Mouse (Mus musculus): ENCODE results near the gene Kcnn4. TPM values are rescaled to one million over a fixed set of nuclear protein-coding genes. Genes with fewer than 3 reads are reported as not detected.

Gene Kcnn4
- polyA plus RNA-seq, 1 experiment from 2014 or later = 119 TPM

DNA sequence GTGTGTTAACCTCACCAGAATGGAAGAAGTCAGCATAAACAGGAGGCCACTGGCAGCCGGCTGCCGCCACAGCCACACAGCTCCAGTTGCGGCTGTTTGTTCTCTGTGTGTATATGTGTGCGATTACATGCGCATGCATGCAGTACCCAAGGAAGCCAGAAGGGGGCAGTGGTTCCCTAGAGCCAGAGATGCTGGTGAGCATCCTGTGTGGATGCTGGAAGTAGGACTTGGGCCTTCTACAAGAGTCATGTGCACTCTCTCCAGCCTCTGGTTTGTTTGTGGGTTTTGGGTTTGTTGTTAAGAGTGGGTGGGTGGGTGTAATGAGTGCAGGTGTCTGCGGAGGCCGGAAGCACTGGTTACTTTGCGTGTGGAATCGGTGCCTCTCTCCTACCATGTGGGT, 32.8 kb downstream of the Kcnn4 start:
- Histone ChIP-seq H3K9me3 (ENCODE audit: control insufficient read depth, low read length) (peaks cover 2% of the 10 kb centered on the region; the same call in 1 of the 2 replicates), H3K4me3 (ENCODE audit: low read depth, low read length) (no peak overlapping the region), H3K27ac (ENCODE audit: low read depth, low read length) (no peak overlapping the region), H3K4me2 (no peak overlapping the region), H3K27me3 (replicated peaks; ENCODE audit: control insufficient read depth, insufficient read depth, low read length) (no peaks in the 10 kb centered on the region), H3K36me3 (ENCODE audit: control insufficient read depth, insufficient read depth, low read length) (peaks cover 45% of the 10 kb centered on the region), H3K4me1 (replicated peaks; ENCODE audit: control insufficient read depth, insufficient read depth, low read length) (peaks cover 14% of the 10 kb centered on the region), H3K9ac (ENCODE audit: low read depth, low read length) (no peak overlapping the region)
- DNase-seq (ENCODE audit: low spot score) (no peak), ATAC-seq (replicated peaks; ENCODE audit: low FRiP score) (no peak)
- WGBS = 99% methylated on average over 9 of the region's 9 CpGs

DNA sequence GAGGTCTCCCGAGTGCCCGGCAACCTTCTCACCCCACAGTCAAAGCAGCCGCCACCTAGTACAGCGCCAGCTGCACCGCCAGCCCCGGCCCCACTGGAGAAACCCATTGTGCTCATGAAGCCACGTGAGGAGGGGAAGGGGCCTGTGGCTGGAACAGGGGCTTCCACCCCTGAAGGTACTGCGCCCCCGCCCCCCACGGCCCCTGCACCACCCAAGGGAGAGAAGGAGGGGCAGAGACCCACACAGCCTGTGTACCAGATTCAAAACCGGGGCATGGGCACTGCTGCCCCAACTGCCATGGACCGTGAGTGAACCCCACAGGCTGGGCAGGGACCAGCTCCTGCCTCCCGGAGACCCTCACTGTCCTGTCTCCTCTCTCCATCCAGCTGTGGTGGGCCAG, 35.6 kb downstream of the Kcnn4 start:
- H3K4me3 ChIP-seq (ENCODE audit: low read depth, low read length) = no peak overlapping the region
- peaks cover 2% of the 10 kb centered on the region; the same call in 1 of the 2 replicates for H3K9me3 ChIP-seq (ENCODE audit: control insufficient read depth, low read length)
- 93% methylated on average over 12 of the region's 13 CpGs for WGBS
- ATAC-seq (replicated peaks; ENCODE audit: low FRiP score) = no peak
- H3K4me2 ChIP-seq = no peak overlapping the region
- peaks cover 51% of the 10 kb centered on the region for H3K36me3 ChIP-seq (ENCODE audit: control insufficient read depth, insufficient read depth, low read length)
- no peak overlapping the region for H3K9ac ChIP-seq (ENCODE audit: low read depth, low read length)
- H3K4me1 ChIP-seq (replicated peaks; ENCODE audit: control insufficient read depth, insufficient read depth, low read length) = peaks cover 8% of the 10 kb centered on the region
- H3K27me3 ChIP-seq (replicated peaks; ENCODE audit: control insufficient read depth, insufficient read depth, low read length) = no peaks in the 10 kb centered on the region
- H3K27ac ChIP-seq (ENCODE audit: low read depth, low read length) = no peak overlapping the region
- no peak for DNase-seq (ENCODE audit: low spot score)

DNA sequence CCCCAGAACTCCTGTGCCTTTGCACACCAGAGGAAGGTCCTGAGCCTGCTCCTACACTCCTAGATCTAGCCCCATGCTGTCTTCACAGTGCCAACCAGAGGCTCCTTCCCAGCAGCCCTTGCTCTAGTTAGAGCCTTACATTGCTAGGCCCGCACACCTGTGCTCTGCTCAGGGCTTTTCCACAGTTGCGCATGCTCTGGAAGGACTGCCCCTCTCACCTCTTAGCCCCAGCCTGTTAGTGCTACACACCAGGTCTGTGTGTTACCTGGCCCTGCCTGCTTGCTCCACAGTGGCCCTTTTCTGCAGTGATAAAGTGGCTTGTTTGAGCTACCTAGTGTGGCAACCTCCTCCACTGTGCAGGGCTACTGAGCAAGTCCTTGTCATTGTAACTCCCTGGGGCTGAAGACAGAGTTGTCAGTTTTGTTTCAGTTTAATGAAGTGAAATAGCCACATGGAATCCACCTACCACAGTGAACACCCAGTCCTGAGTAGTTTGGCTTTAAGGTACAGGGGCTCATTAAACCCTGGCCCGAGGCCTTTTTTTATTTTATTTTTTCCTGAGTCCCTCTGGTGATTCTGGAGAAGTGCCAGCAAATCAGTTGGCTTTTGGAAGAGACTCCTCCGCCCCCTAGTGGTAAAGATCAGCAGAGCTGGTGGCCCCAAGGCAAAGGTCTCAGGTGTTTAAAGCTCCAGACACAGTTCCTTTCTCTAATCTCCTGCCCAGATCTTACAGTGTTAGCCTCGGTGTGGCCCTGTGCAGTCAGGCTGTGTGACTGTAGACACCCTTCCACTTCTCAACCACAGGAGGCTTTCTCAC, 36.7 kb downstream of the Kcnn4 start:
- H3K4me2 ChIP-seq = no peak overlapping the region
- WGBS = 48% methylated on average over 5 of the region's 5 CpGs
- ATAC-seq (replicated peaks; ENCODE audit: low FRiP score) (peak; percentile 29), DNase-seq (ENCODE audit: low spot score) (peak; percentile 55)
- H3K4me1 ChIP-seq (replicated peaks; ENCODE audit: control insufficient read depth, insufficient read depth, low read length) = peaks cover 4% of the 10 kb centered on the region; the same call in 1 of the 2 replicates
- H3K36me3 ChIP-seq (ENCODE audit: control insufficient read depth, insufficient read depth, low read length) = peaks cover 48% of the 10 kb centered on the region
- no peak overlapping the region; the same call in 1 of the 2 replicates for H3K27ac ChIP-seq (ENCODE audit: low read depth, low read length)
- no peak overlapping the region for H3K4me3 ChIP-seq (ENCODE audit: low read depth, low read length)
- H3K9ac ChIP-seq (ENCODE audit: low read depth, low read length) = no peak overlapping the region
- H3K9me3 ChIP-seq (ENCODE audit: control insufficient read depth, low read length) = peaks cover 2% of the 10 kb centered on the region; the same call in 1 of the 2 replicates
- no peaks in the 10 kb centered on the region for H3K27me3 ChIP-seq (replicated peaks; ENCODE audit: control insufficient read depth, insufficient read depth, low read length)

- no peak overlapping the region for H3K4me2 ChIP-seq
- no peak overlapping the region for H3K4me3 ChIP-seq (ENCODE audit: low read depth, low read length)
- no peak overlapping the region for H3K9ac ChIP-seq (ENCODE audit: low read depth, low read length)
- H3K27me3 ChIP-seq (replicated peaks; ENCODE audit: control insufficient read depth, insufficient read depth, low read length) = no peaks in the 10 kb centered on the region
- H3K36me3 ChIP-seq (ENCODE audit: control insufficient read depth, insufficient read depth, low read length) = peaks cover 39% of the 10 kb centered on the region
- no peaks in the 10 kb centered on the region for H3K9me3 ChIP-seq (ENCODE audit: control insufficient read depth, low read length)
- H3K27ac ChIP-seq (ENCODE audit: low read depth, low read length) = no peak overlapping the region
- DNase-seq (ENCODE audit: low spot score) (no peak), ATAC-seq (replicated peaks; ENCODE audit: low FRiP score) (no peak)
- H3K4me1 ChIP-seq (replicated peaks; ENCODE audit: control insufficient read depth, insufficient read depth, low read length) = peaks cover 4% of the 10 kb centered on the region; the same call in 1 of the 2 replicates
- 83% methylated on average over 9 of the region's 9 CpGs for WGBS
Observed at GRCm38 (mm10) chr7:24408186-24408585, 38.1 kb downstream of the Kcnn4 start.

- Histone ChIP-seq H3K9ac (ENCODE audit: low read depth, low read length) (no peak overlapping the region), H3K4me3 (ENCODE audit: low read depth, low read length) (no peak overlapping the region), H3K27ac (ENCODE audit: low read depth, low read length) (no peak overlapping the region), H3K36me3 (ENCODE audit: control insufficient read depth, insufficient read depth, low read length) (peaks cover 26% of the 10 kb centered on the region), H3K4me1 (replicated peaks; ENCODE audit: control insufficient read depth, insufficient read depth, low read length) (no peaks in the 10 kb centered on the region; the same call in 1 of the 2 replicates), H3K27me3 (replicated peaks; ENCODE audit: control insufficient read depth, insufficient read depth, low read length) (no peaks in the 10 kb centered on the region), H3K9me3 (ENCODE audit: control insufficient read depth, low read length) (no peaks in the 10 kb centered on the region), H3K4me2 (no peak overlapping the region)
- DNase-seq (ENCODE audit: low spot score) (no peak), ATAC-seq (replicated peaks; ENCODE audit: low FRiP score) (no peak)
- WGBS = 91% methylated on average over 6 of the region's 6 CpGs
Observed at GRCm38 (mm10) chr7:24410123-24410522, 40.1 kb downstream of the Kcnn4 start.

DNA sequence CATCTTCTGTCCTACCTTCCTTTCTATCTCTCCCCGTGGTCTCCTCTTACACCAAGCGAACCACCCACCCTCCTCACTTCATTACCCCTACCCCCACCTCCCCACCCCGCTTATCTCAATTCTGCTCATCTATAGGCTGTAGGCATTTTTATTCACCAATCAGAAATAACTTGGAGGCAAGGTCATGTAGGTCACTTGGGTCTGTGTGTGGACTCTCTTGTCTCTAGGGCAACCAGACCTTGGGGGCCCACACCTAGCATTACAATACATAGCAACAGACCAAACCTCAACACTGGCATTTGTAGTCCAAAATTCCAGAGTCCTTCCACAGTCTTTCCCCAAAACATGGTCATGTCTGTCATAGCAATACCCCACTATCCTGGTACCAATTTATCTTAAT, 40.8 kb downstream of the Kcnn4 start:
- no peaks in the 10 kb centered on the region for H3K27me3 ChIP-seq (replicated peaks; ENCODE audit: control insufficient read depth, insufficient read depth, low read length)

GRCm38 (mm10) chr7:24413630-24414029, 43.6 kb downstream of the Kcnn4 start:
- Histone ChIP-seq H3K4me1 (replicated peaks; ENCODE audit: control insufficient read depth, insufficient read depth, low read length) (no peaks in the 10 kb centered on the region), H3K27ac (ENCODE audit: low read depth, low read length) (no peak overlapping the region), H3K36me3 (ENCODE audit: control insufficient read depth, insufficient read depth, low read length) (peaks cover 6% of the 10 kb centered on the region; the same call in 1 of the 2 replicates), H3K4me2 (no peak overlapping the region), H3K4me3 (ENCODE audit: low read depth, low read length) (no peak overlapping the region), H3K9ac (ENCODE audit: low read depth, low read length) (no peak overlapping the region), H3K27me3 (replicated peaks; ENCODE audit: control insufficient read depth, insufficient read depth, low read length) (no peaks in the 10 kb centered on the region), H3K9me3 (ENCODE audit: control insufficient read depth, low read length) (no peaks in the 10 kb centered on the region)
- ATAC-seq (replicated peaks; ENCODE audit: low FRiP score) = 0 out of 2 replicates have a peak, but pooled peaks have one; percentile 16
- WGBS = 69% methylated on average over 3 of the region's 3 CpGs
- no peak for DNase-seq (ENCODE audit: low spot score)

More for the DNA sequence above, 40.8 kb downstream of the Kcnn4 start:
- H3K9me3 ChIP-seq (ENCODE audit: control insufficient read depth, low read length) = no peaks in the 10 kb centered on the region
- H3K9ac ChIP-seq (ENCODE audit: low read depth, low read length) = no peak overlapping the region
- ATAC-seq (replicated peaks; ENCODE audit: low FRiP score) = no peak
- H3K36me3 ChIP-seq (ENCODE audit: control insufficient read depth, insufficient read depth, low read length) = peaks cover 19% of the 10 kb centered on the region
- H3K27ac ChIP-seq (ENCODE audit: low read depth, low read length) = no peak overlapping the region
- H3K4me3 ChIP-seq (ENCODE audit: low read depth, low read length) = no peak overlapping the region
- DNase-seq (ENCODE audit: low spot score) = no peak
- WGBS = 78% methylated on average over 3 of the region's 3 CpGs
- no peak overlapping the region for H3K4me2 ChIP-seq
- H3K4me1 ChIP-seq (replicated peaks; ENCODE audit: control insufficient read depth, insufficient read depth, low read length) = no peaks in the 10 kb centered on the region; the same call in 1 of the 2 replicates

GRCm38 (mm10) chr7:24415261-24415660, 45.2 kb downstream of the Kcnn4 start:
- Histone ChIP-seq H3K9ac (ENCODE audit: low read depth, low read length) (no peak overlapping the region), H3K4me1 (replicated peaks; ENCODE audit: control insufficient read depth, insufficient read depth, low read length) (no peaks in the 10 kb centered on the region), H3K36me3 (ENCODE audit: control insufficient read depth, insufficient read depth, low read length) (peaks cover 5% of the 10 kb centered on the region; the same call in 1 of the 2 replicates), H3K4me3 (ENCODE audit: low read depth, low read length) (no peak overlapping the region), H3K27me3 (replicated peaks; ENCODE audit: control insufficient read depth, insufficient read depth, low read length) (no peaks in the 10 kb centered on the region), H3K4me2 (no peak overlapping the region), H3K27ac (ENCODE audit: low read depth, low read length) (no peak overlapping the region), H3K9me3 (ENCODE audit: control insufficient read depth, low read length) (no peaks in the 10 kb centered on the region)
- no peak for DNase-seq (ENCODE audit: low spot score)
- no peak for ATAC-seq (replicated peaks; ENCODE audit: low FRiP score)
- WGBS = 76% methylated on average over 7 of the region's 7 CpGs

- H3K9me3 ChIP-seq (ENCODE audit: control insufficient read depth, low read length) = no peaks in the 10 kb centered on the region
- 94% methylated on average over 8 of the region's 8 CpGs for WGBS
- no peaks in the 10 kb centered on the region; the same call in none of the 2 replicates for H3K36me3 ChIP-seq (ENCODE audit: control insufficient read depth, insufficient read depth, low read length)
- no peak overlapping the region for H3K4me2 ChIP-seq
- no peaks in the 10 kb centered on the region for H3K4me1 ChIP-seq (replicated peaks; ENCODE audit: control insufficient read depth, insufficient read depth, low read length)
- no peak overlapping the region for H3K9ac ChIP-seq (ENCODE audit: low read depth, low read length)
- H3K27ac ChIP-seq (ENCODE audit: low read depth, low read length) = no peak overlapping the region
- no peak overlapping the region for H3K4me3 ChIP-seq (ENCODE audit: low read depth, low read length)
- ATAC-seq (replicated peaks; ENCODE audit: low FRiP score) = no peak
- H3K27me3 ChIP-seq (replicated peaks; ENCODE audit: control insufficient read depth, insufficient read depth, low read length) = no peaks in the 10 kb centered on the region
- DNase-seq (ENCODE audit: low spot score) = no peak
Observed at GRCm38 (mm10) chr7:24419579-24419978, 49.5 kb downstream of the Kcnn4 start.
